Mouse (Mus musculus) bone marrow macrophage, adult 2 months (primary cell): Measurements from ENCODE around the gene Tubb1. TPM values are rescaled to one million over a fixed set of nuclear protein-coding genes. Genes with fewer than 3 reads are reported as not detected.

Source experiments
- H3K27ac ChIP-seq: 2 replicates; pipeline ENCODE4 v1.5.1; 2012; ENCODE audit warnings: low read depth, low read length; ENCODE audit not compliant: insufficient read depth
- H3K4me1 ChIP-seq: 2 replicates; pipeline ENCODE4 v1.6.1; 2012; ENCODE audit warnings: low read length; ENCODE audit not compliant: control insufficient read depth, insufficient read depth
- H3K4me3 ChIP-seq: 2 replicates; pipeline ENCODE4 v1.5.1; 2012; ENCODE audit warnings: mild to moderate bottlenecking, low read length, moderate library complexity; ENCODE audit not compliant: insufficient read depth
- CTCF ChIP-seq: IDR thresholded peaks from 2 replicates; pipeline ENCODE4 v1.5.1; 2012; ENCODE audit warnings: low read depth, mild to moderate bottlenecking, low read length, moderate library complexity
- POLR2A ChIP-seq: IDR thresholded peaks from 2 replicates; pipeline ENCODE4 v1.6.1; 2012; ENCODE audit warnings: mild to moderate bottlenecking, low read depth, low read length, borderline replicate concordance
- polyA plus RNA-seq: library from polyadenylated mRNA; stranded (reverse); fragments of >200 nt; gene quantifications from 2 replicates; pipeline ENCODE4 v1.2.4, GENCODE M21; 2012; ENCODE audit not compliant: missing spikeins, insufficient read depth, insufficient read length

Tubb1 gene
- polyA plus RNA-seq, 1 experiment = not detected

- Histone ChIP-seq H3K4me1 (no peaks in the 10 kb centered on the region), H3K4me3 (no peak overlapping the region), H3K27ac (no peak overlapping the region)
- TF ChIP-seq CTCF = no peak
- TF ChIP-seq POLR2A = no peak
These were observed 51.8 kb downstream of the Tubb1 start for GRCm38 (mm10) chr2:174502321-174502720.

GRCm38 (mm10) chr2:174502831-174503460, 52.5 kb downstream of the Tubb1 start:
- no peak for TF ChIP-seq CTCF
- TF ChIP-seq POLR2A = no peak
- Histone ChIP-seq H3K4me3 (no peak overlapping the region), H3K27ac (no peak overlapping the region), H3K4me1 (no peaks in the 10 kb centered on the region)

Other genes starting within 250 kb of the Tubb1 start
- 780 and 818 TPM in 2 replicates for gene Gnas, start 166.4 kb upstream of the Tubb1 start, polyA plus RNA-seq
- 3.6 and 4.1 TPM in 2 replicates for gene Gm20721, start 104.0 kb upstream of the Tubb1 start, polyA plus RNA-seq
- gene Nelfcd, start 34.9 kb upstream of the Tubb1 start, polyA plus RNA-seq = 25.6 and 32.0 TPM in 2 replicates
- gene Ctsz, start 11.7 kb upstream of the Tubb1 start, polyA plus RNA-seq = 896 and 916 TPM in 2 replicates
- 460 TPM in 2 replicates for gene Atp5e, start 13.4 kb downstream of the Tubb1 start, polyA plus RNA-seq
- gene Prelid3b, start 22.4 kb downstream of the Tubb1 start, polyA plus RNA-seq = 38.5 and 45.1 TPM in 2 replicates
- not detected in 2 replicates for gene Zfp831, start 192.8 kb downstream of the Tubb1 start, polyA plus RNA-seq